Mouse (Mus musculus) mouse embryonic stem cell (cell line): Measurements from ENCODE around the gene Wdr82.

Experiments
- in situ Hi-C, 2 experiments: fragments of 300-500 bp; cut with MboI; formaldehyde crosslinking; loops; 1 replicate in 1 of 2; 3 replicates in 1 of 2; pipeline ENCODE4 v1.14.3; 2019 to 2020; ENCODE audit warnings: low sequenced_read_pairs in 2 of 2, low pct_unique_long_range_greater_than_20kb in 1 of 2, mixed read lengths in 1 of 2; ENCODE audit not compliant: unreplicated experiment in 1 of 2

The Wdr82 gene

DNA sequence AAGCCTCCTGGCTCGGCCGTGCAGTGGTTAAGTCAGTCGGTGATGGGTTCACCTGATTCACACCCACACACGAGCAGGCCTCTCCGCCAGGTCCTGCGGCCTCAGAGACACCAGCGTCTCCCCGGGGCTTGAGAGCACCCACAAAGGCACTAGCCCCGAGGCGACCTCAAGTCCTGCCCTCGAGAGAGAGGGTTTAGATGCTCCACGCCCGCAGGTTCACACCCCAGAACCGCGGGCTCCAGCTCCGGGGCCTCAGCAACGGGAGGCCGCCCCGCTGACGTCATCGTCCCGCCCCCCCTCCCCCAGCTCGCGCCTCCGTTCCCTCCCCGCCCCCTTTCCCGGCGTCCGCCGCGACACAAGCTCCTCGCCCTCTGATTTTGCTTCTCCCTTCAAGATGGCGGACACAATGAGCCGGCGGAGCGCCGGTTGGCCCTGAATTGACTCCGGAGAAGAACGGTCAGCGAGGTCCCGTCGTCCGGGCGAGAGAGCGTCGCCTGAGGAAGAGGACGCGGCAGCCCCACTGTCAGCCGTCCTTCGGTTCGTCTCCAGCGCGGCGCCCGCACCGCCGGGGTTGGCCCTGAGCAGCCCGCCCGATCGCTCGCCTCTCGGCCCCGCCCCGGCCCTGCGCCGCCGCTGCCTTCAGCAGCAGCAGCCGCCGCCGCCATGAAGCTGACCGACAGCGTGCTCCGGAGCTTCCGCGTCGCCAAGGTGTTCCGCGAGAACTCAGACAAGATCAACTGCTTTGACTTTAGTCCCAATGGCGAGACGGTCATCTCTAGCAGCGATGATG, at the start of gene Wdr82:
Gene Wdr82, plus strand, starts transcription at position 373 of the 790 bp plus-strand sequence.
- in situ Hi-C loops = no loop called here

DNA sequence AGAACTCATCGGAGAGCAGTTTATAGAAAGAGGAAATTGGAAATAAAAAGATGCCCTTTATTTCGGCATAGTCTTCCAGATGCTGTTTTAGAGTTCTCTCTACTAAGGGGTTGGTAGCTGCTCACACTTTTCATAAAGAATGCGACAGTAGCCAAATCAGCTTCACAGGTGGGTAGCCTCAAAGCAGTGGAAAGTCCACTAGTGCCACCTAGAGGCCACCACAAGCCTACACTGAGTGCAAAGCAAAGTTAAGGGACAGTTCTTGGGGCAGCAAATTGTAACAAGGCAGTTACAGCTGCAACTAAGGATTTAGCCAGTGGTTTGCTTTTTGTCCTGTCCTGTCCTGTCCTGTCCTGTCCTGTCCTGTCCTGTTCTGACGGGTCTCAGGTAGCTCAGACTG, 47.1 kb upstream of the Wdr82 start:
- in situ Hi-C loops = no loop called here

DNA sequence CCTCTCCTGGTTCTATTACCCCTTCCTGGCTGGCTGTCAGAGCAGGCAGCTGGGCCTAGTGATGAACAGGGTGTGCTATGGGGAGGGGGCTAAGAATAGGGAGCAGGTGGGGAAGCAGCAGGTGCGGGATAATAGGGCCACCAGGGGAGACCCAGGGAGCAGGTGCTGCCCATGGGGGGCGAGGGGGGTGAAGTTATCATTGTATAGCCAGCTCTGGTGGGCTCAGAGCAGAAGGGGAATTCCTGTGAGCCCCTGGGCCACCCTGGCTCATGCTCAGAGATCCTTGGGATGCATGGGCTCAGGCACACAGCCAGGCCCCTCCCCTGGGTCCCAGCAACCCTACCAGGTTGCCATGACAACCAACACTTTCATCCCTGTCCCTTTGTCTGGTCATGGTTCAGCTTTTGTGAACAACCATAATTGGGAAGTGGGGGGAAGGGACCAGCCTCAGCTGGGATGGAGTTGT, 43.9 kb upstream of the Wdr82 start:
- in situ Hi-C loops = no loop called here

DNA sequence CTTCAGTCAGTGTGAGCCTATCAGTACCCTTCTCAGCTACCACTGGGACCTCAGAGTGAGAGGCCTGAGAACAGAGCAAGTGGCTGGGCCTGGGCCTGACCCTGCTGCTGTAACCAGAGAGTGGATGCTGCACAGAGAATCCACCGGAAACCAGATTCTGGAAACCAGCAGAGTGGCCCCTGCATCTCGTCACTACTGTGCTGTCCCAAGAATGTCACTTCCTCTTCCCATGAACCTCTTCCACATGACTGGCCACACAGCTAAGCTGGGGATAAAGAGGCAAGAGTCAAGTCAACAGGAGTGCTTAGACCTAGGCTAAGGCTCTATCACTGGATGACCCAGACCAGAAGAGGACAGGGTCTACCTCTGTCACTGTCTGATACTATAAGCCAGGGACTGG, 41.7 kb upstream of the Wdr82 start:
- in situ Hi-C loops = no loop called here

DNA sequence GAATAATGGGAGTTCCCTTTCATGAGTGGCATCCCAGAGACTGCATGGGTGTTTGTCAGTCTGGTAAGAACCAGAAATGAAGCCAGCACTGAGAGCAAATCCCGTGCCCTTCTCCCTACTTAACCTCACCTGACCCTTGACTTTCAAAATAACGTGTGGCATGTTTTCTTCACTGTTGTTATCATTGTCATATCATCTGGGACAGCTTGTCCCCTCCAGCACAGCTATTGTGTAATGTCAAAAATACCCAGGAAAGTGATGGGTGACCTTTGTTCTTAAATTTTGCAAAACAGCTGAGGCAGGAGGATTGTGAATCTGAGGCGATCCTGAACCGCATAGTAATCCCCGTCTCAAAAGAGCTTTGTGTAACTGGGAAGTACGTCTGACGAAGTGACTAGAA, 40.5 kb upstream of the Wdr82 start:
- in situ Hi-C loops = no loop called here

DNA sequence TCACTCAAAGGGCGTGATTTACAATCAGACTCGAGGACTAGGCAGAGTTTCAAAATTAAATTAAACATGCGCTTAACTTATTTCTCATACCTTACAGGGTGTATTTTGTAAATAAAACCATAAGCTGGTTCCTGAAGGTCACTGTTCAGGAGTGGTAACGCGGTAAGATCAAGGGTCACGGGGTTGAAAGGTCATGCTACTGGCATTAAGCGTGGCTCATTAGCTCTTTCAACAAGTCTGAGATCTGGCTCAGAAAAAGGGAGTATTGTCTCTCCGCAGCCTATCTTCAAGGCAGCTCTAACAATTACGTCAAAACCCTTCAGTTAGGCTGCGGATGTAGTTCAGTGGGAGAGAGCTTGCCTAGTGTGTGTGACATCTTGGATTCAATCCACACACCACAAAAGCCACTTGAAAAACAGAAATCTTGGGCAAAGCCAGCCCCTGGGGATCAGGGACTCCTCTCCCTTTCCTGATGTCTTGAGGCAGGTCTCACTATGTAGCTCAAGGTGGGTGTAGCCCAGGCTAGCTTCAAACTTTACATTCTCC, 33.0 kb upstream of the Wdr82 start:
- in situ Hi-C loops = no loop called here

DNA sequence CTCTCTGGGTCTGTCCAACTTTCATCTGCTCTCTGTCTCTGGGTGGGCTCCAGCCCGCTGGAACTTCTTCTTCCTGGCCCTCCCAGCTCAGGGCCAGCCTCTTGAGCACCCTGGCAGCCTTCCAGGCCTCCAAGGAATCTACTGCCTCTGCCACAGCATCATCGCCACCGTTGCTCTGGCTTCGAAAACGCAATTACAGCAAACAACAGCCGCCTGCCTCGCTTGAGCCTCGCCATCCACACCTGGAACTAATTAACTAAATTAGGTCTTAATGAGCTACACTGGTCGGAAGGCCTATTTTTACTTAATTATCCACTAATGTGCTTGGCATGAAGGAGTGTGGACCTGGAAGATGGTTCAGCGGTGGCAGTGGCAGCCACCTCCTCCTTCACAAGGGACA, 31.0 kb upstream of the Wdr82 start:
- in situ Hi-C loops = no loop called here

DNA sequence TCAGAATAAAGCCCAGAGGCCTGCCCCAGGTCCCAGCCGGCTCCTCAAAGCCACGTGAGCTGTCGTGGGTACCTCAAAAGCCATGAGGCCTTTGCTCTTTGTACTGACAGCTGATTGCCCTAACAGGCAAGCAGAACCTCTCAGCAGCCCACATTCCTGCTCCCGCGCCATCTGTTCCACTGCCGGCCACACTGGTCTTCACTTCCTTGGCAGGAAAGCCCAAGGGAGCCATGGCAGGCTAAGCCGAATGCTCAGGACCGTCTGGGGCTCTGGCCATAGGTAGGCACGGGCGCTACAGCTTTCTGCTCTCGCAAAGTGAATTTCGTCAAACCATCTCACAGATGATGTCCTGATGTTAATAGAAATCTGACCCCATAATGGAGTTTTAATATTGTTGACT, 28.8 kb upstream of the Wdr82 start:
- in situ Hi-C loops = no loop called here

DNA sequence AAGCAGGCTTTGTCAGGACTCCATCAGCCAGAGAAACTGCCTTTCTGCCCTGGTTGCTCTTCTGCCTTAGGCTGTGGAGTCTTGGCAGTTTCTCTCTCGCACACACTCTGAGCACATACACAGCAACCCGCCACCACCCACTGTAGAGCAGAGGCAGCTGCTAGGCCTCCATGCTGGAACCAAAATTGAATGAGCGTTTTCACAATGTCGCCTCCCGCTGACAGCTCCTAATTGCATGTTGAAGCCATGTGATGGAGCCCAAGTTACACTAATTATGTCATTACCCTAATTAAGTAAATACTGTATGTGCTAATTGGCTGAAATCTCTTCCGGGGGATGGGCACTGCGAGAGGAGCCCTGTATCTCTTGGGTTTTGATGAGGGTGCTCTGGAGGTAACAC, 26.6 kb upstream of the Wdr82 start:
- in situ Hi-C loops = no loop called here

DNA sequence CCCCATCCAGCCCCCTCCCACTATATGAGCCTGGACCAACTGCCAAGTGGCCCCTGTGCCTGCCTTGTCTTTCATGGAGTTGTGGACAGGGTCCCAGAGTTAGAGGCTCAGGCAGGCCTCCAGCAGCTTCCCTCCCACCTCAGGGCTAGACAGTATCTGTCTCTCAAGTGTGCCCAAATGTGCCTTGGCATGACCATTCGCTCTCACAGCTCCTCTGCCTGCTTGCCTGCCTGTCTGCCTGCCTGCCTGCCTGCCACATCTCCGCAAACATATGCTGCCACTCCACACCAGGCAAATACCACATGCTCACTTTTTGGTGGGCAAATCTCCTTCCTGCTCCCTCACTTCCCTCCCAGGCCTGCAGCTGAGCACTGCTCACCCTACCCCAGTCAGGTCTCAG, 25.1 kb upstream of the Wdr82 start:
- in situ Hi-C loops = no loop called here

DNA sequence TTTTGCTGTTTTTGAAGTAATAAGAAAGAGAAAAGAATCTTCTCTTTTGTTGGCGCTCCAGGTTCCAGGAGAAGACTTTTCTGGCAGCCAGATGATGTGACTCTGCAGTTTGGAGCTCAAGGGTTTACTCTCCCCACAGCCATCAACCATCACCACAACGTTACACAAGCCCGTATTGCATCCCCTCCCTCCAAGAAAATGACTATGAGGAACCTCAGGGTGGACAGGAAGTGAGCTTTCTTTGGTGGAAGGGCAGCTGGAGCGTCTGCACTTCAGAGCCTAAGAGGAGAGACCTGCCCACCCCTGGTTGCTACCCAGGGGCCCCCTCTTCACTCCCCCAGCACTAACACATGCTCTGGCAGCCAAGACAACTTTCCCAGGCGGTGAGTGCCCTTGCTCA, 23.4 kb upstream of the Wdr82 start:
- in situ Hi-C loops = no loop called here

DNA sequence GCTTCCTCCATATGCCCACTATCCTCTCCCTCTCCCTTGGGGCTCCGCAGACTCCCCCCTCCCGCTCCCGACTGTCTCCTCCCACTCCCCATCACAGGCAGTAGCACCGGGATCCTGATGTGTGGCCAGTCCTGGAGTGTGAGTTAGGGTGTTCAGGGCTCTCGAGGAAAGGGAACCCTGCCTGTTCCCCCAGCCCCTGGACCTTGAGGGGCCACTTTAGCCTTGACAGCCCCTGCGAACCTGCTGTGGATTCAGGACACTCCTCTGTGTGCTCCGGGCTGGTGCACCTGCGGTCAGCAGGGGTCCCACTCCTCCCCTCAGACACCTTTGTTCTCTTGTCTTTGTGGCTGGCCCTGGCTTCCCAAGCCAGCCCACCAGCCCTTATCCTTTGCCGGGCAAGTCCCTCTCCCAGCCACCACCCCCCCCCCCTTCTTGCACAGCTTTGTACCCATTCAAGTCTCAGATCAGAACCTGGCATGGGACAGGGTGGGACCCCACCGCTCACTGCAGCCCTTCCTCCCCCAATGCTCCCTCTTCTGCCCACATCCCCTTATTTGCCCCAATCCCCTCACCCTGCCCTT, 22.8 kb upstream of the Wdr82 start:
- in situ Hi-C loops = no loop called here

DNA sequence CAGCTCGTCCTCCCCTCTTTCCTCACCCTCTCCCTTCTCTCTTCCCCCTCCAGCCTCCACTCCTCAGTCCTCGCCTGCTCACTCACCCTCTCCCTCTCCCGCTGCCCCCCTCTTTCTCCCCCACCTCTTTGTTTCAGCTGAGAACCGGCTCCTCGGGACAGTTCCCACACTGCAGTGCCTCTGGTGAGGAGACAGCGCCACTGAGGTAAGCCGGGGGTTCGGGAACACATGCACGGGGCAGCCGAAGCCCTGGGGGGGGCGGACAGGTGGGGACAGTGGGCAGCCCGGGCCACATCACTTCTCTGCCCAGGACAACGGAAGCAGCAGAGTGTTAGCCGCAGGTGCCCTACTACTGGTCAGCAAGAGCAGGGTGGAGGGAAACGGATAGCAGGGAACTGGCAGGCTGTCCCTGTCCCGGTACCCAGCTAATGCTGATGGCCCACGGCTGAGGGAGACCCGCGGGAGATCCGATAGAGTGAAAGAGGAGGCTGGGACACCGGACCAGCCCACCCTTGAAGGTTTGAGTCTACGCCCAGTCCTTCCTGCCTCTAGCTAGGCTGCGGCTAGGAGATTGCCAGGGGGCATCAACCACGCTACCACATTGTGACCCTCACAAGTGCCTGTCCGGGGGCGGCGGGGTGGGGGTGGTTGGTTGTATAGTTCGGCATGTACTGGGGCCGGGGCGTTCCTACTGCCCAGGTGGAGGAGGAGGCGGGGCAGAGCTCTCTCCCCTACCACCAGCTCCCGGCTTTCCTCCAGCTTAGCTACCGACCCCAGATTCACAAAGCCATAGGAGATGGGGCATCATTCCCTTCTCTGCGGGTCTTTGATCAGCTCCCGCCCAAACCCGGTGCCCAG, 22.0 kb upstream of the Wdr82 start:
- in situ Hi-C loops = no loop called here

DNA sequence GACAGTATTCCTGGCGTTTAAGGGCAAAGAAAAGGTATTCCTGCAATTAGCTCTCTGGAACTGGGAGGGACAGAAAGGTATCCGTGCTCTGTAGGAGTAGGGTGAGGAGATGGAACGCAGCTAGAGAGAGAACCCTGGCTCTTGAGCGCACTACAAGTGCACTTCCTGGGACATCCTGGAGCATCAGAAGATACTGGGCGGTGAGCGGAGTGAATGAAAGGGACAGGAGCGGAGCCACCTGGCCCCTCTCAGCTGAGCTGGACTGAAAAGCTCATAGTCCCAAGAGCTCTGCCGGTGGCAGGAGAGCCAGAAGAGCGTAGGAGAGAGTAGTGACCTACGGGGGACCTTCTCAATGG, 21.4 kb upstream of the Wdr82 start:
- in situ Hi-C loops = no loop called here

DNA sequence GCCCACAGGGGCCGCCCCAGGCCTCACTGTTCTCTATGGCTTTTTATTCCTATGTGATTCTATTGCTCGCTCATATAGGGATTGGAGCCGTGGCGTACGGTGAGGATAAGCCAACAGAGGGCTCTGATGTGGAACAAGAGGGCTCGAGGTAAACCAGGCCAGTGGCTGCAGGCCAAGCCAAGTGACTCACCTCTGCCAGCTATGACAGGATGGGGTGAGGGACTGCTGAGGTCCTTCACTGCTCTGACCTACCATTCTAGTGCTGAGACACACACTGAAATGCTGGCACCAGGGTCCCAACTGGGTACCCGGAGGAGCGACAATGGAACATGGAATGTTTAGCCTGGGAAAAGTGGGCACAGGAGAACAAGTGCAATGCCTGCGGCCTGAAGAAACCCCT, 16.6 kb upstream of the Wdr82 start:
- in situ Hi-C loops = no loop called here

DNA sequence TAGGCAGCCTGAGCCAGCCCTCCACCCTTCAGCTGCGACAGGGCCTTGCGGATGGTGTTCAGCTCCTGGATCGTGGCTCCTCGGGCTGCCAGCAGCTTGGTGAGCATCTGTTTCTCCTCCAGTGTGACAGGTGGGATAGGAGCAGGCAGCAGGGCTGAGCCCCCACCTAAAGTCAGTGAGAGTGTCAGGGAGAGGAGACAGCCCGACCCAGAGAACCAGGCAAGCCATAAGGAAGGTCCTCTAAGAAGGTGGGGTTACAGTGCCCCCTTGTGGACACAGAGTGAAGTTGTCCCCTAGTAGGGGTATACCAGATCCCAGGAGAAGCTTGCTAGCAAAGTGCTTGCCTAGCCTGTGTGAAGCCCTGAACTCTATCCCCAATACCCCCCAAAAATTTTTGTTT, 14.3 kb upstream of the Wdr82 start:
- in situ Hi-C loops = no loop called here

DNA sequence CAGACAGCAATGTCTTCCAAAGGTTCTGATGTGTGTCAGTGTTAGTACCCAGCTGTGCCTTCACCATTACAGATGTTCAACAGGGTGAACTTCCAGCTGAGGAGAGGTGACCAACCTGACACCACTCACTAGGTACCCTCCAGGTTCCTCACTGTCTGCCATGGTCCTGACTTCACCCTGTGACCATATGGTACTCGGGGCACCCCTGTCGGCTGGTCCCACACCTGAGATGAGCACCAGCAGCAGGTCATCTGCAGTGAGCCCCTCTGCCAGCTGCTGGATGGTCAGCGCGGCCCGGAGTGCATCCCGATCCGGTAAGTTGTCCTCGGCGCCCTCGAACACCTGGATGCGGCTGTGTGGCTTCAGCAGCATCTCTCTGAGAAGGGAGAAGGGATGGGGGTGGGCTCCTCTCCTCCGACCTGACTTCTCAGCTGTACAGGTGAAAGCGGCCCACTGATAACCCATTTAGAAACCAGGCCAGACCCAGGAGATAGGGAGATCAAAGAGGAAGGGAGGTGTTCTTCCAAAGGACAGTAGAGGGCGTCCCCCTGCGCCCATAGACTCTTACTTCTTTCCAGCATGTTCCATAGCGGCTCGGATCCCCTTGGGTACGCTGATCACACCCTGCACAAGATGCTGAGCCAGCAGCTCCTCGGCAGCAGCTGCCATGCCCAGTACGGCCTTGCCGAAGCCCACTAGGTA, 13.7 kb upstream of the Wdr82 start:
- in situ Hi-C loops = no loop called here

DNA sequence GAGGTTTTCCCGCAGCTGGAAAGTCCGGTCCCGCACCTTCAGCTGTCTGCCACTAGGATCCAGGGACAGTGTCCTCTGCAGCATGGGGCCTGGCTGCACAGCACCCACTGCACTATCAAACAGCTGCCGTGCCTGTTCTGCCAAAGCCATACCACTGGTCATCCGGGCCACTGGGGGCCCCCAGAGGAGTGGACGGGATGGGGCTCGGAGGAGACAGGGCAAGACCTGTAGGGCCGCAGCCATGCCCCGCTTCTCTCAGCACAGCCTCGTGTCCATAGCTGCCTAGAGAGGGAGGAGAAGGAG, 13.2 kb upstream of the Wdr82 start:
- in situ Hi-C loops = no loop called here

DNA sequence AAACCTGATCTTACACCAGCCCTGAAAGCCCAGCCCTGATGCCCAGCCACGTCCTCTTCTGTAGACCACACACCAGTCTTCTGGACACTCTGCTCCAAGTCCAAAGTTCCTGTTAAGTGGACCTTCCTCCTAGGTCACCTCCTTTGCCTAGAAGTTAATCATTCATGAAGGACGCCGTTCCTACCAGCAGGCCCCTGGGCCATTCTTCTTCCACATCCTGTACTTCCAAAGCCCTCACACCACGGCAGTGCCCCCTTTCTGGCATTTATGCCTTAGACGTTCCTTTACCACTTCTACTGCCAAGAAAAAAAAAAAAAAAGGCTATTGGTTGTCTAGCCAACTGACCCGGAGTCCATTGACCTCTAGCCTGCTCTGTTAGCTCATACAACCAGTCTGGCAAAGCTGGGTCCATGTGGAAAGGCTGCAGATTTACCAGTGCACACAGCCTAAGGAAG, 12.7 kb upstream of the Wdr82 start, which contains the start of gene Glyctk:
Gene Glyctk, minus strand, starts transcription at position 102 of the 455 bp plus-strand sequence.
- in situ Hi-C loops = no loop called here
